Mouse (Mus musculus) spleen, adult 2 months (tissue): ENCODE measurements around the gene Atp5e. TPM values are rescaled to one million over a fixed set of nuclear protein-coding genes. Genes with fewer than 3 reads are reported as not detected.

ENCODE experiments used
- DNase-seq, 2 experiments: peaks; one replicate each; pipeline versions ENCODE4 v3.0.0 to v3.0.0-alpha.2; 2012 to 2021; ENCODE audit warnings: low spot score in 2 of 2, low read depth in 1 of 2
- H3K27ac ChIP-seq: fragments of 200-500 bp; 2 replicates; pipeline ENCODE4 v1.5.1; 2012; ENCODE audit warnings: low read length, inconsistent platforms; ENCODE audit not compliant: insufficient read depth
- H3K27me3 ChIP-seq: fragments of 200-500 bp; 2 replicates; pipeline ENCODE4 v1.6.1; 2012; ENCODE audit warnings: mild to moderate bottlenecking, moderate library complexity, low read length, inconsistent platforms; ENCODE audit not compliant: control insufficient read depth, insufficient read depth
- H3K36me3 ChIP-seq: fragments of 200-500 bp; 2 replicates; pipeline ENCODE4 v1.6.1; 2012; ENCODE audit warnings: mild to moderate bottlenecking, low read length, inconsistent platforms; ENCODE audit not compliant: control insufficient read depth, insufficient read depth
- H3K4me1 ChIP-seq: fragments of 200-500 bp; 2 replicates; pipeline ENCODE4 v1.6.1; 2011; ENCODE audit warnings: inconsistent platforms; ENCODE audit not compliant: control insufficient read depth, insufficient read depth, insufficient read length
- H3K4me3 ChIP-seq: fragments of 200-500 bp; 2 replicates; pipeline ENCODE4 v1.5.1; 2011; ENCODE audit warnings: mild to moderate bottlenecking, inconsistent platforms; ENCODE audit not compliant: insufficient read depth, insufficient read length; ENCODE audit errors: extremely low read depth
- CTCF ChIP-seq: fragments of 200-500 bp; IDR thresholded peaks from 2 replicates; pipeline ENCODE4 v1.5.1; 2011; ENCODE audit warnings: mild to moderate bottlenecking, inconsistent platforms; ENCODE audit not compliant: insufficient read depth, insufficient read length, insufficient replicate concordance; ENCODE audit errors: extremely low read depth
- POLR2A ChIP-seq: fragments of 200-500 bp; IDR thresholded peaks from 2 replicates; pipeline ENCODE4 v1.6.1; 2011; ENCODE audit warnings: low read depth, low read length, inconsistent platforms
- WGBS: fragments of 180-500 bp; shearing (Covaris S2); methylation state at CpG from one replicate; pipeline ENCODE4 v1.1.7; 2018; 5-methylcytosine and 5-hydroxymethylcytosine counted together
- polyA plus RNA-seq: library from polyadenylated mRNA; depleted of rRNA; stranded (reverse); fragments of >200 nt; gene quantifications from 2 replicates; pipeline ENCODE4 v1.2.3, GENCODE M21; 2012; rRNA removed

The Atp5e gene
- 183 and 221 TPM in 2 replicates for polyA plus RNA-seq

- DNase-seq = peak; percentile 69 to 98
- H3K36me3 ChIP-seq = peaks cover 18% of the 10 kb centered on the region
- H3K4me1 ChIP-seq = peaks cover 4% of the 10 kb centered on the region
- 2% methylated on average over 48 of the region's 48 CpGs for WGBS
- H3K27ac ChIP-seq = peak within 1 kb of the TSS; percentile 64
- H3K4me3 ChIP-seq = peak within 1 kb of the TSS; percentile 93
- no peaks in the 10 kb centered on the region for H3K27me3 ChIP-seq
- TF ChIP-seq CTCF = no peak
- TF ChIP-seq POLR2A = peak; percentile 44
These were observed at the start of gene Atp5e for GRCm38 (mm10) chr2:174463789-174464523. Gene Atp5e, minus strand, starts transcription at chr2:174464105.

- TF ChIP-seq POLR2A (no peak), CTCF (no peak)
- H3K4me3 ChIP-seq = no peak overlapping the region
- no peaks in the 10 kb centered on the region for H3K27me3 ChIP-seq
- H3K36me3 ChIP-seq = no peaks in the 10 kb centered on the region
- whole genome bisulfite sequencing = 53% methylated on average over 8 of the region's 8 CpGs
- H3K4me1 ChIP-seq = peaks cover 10% of the 10 kb centered on the region; the same call in 1 of the 2 replicates
- H3K27ac ChIP-seq = no peak overlapping the region
- DNase-seq = no peak
These were observed 45.9 kb upstream of the Atp5e start for GRCm38 (mm10) chr2:174509825-174510224.

GRCm38 (mm10) chr2:174507998-174508397, 44.1 kb upstream of the Atp5e start:
- no peak overlapping the region for H3K27ac ChIP-seq
- 94% methylated on average over 4 of the region's 4 CpGs for WGBS
- DNase-seq = no peak
- H3K4me3 ChIP-seq = no peak overlapping the region
- H3K36me3 ChIP-seq = no peaks in the 10 kb centered on the region
- H3K27me3 ChIP-seq = no peaks in the 10 kb centered on the region
- H3K4me1 ChIP-seq = peaks cover 10% of the 10 kb centered on the region; the same call in 1 of the 2 replicates
- TF ChIP-seq POLR2A = no peak
- no peak for TF ChIP-seq CTCF

GRCm38 (mm10) chr2:174502831-174503460, 39.0 kb upstream of the Atp5e start:
- 87% methylated on average over 25 of the region's 25 CpGs for WGBS
- DNase-seq = no peak
- no peaks in the 10 kb centered on the region for H3K27me3 ChIP-seq
- H3K4me3 ChIP-seq = no peak overlapping the region
- H3K27ac ChIP-seq = no peak overlapping the region
- no peaks in the 10 kb centered on the region for H3K4me1 ChIP-seq
- no peak for TF ChIP-seq CTCF
- TF ChIP-seq POLR2A = no peak
- H3K36me3 ChIP-seq = no peaks in the 10 kb centered on the region

GRCm38 (mm10) chr2:174502321-174502720, 38.4 kb upstream of the Atp5e start:
- Histone ChIP-seq H3K27me3 (no peaks in the 10 kb centered on the region), H3K4me1 (no peaks in the 10 kb centered on the region), H3K36me3 (no peaks in the 10 kb centered on the region), H3K4me3 (no peak overlapping the region), H3K27ac (no peak overlapping the region)
- WGBS = 65% methylated on average over 5 of the region's 5 CpGs
- DNase-seq = no peak
- TF ChIP-seq POLR2A (no peak), CTCF (no peak)

- Histone ChIP-seq H3K4me3 (no peak overlapping the region), H3K27ac (no peak overlapping the region), H3K27me3 (no peaks in the 10 kb centered on the region), H3K4me1 (no peaks in the 10 kb centered on the region), H3K36me3 (no peaks in the 10 kb centered on the region)
- no peak for TF ChIP-seq CTCF
- TF ChIP-seq POLR2A = no peak
- DNase-seq = no peak
- WGBS = 96% methylated on average over 8 of the region's 8 CpGs
These were observed 37.6 kb upstream of the Atp5e start for GRCm38 (mm10) chr2:174501517-174501916.
